Mouse (Mus musculus) liver, adult 2 months (tissue): ENCODE results near the gene Lhfpl5. TPM values are rescaled to one million over a fixed set of nuclear protein-coding genes. Genes with fewer than 3 reads are reported as not detected.

ENCODE experiments used
- DNase-seq: peaks from one replicate; pipeline ENCODE4 v3.0.0-alpha.2; 2011; ENCODE audit warnings: low read depth, low spot score; ENCODE audit errors: extremely low read depth
- H3K27ac ChIP-seq: fragments of 200-500 bp; replicated peaks from 2 replicates; pipeline ENCODE4 v1.5.1; 2012; ENCODE audit warnings: low read depth, mild to moderate bottlenecking, control low read depth, inconsistent platforms, low read length; ENCODE audit not compliant: insufficient read depth
- H3K27me3 ChIP-seq: fragments of 200-500 bp; 2 replicates; pipeline ENCODE4 v1.6.1; 2012; ENCODE audit warnings: mild to moderate bottlenecking, moderate library complexity, low read length, inconsistent platforms; ENCODE audit not compliant: control insufficient read depth, insufficient read depth
- H3K36me3 ChIP-seq: fragments of 200-500 bp; 2 replicates; pipeline ENCODE4 v1.6.1; 2012; ENCODE audit warnings: low read length, inconsistent platforms; ENCODE audit not compliant: control insufficient read depth, insufficient read depth
- H3K4me1 ChIP-seq: fragments of 200-500 bp; 2 replicates; pipeline ENCODE4 v1.6.1; 2011; ENCODE audit warnings: low read length; ENCODE audit not compliant: control insufficient read depth, insufficient read depth
- H3K4me3 ChIP-seq: fragments of 200-500 bp; 2 replicates; pipeline ENCODE4 v1.5.1; 2011; ENCODE audit warnings: low read depth, mild to moderate bottlenecking, control low read depth, low read length, moderate library complexity; ENCODE audit not compliant: insufficient read depth
- H3K79me2 ChIP-seq: fragments of 200-500 bp; 2 replicates; pipeline ENCODE4 v1.6.1; 2012; ENCODE audit warnings: inconsistent platforms, mild to moderate bottlenecking, low read length, moderate library complexity; ENCODE audit not compliant: control insufficient read depth, insufficient read depth
- H3K9ac ChIP-seq: fragments of 200-500 bp; 2 replicates; pipeline ENCODE4 v1.6.1; 2012; ENCODE audit warnings: low read depth, mild to moderate bottlenecking, control low read depth, inconsistent platforms, low read length
- CTCF ChIP-seq: fragments of 200-500 bp; IDR thresholded peaks from 2 replicates; pipeline ENCODE4 v1.5.1; 2011; ENCODE audit warnings: low read depth, low read length, control low read depth
- POLR2A ChIP-seq: fragments of 200-500 bp; IDR thresholded peaks from 2 replicates; pipeline ENCODE4 v1.6.1; 2011; ENCODE audit warnings: low read length, control low read depth; ENCODE audit not compliant: insufficient read depth; ENCODE audit errors: extremely low read depth
- WGBS: fragments of 180-500 bp; shearing (Covaris S2); methylation state at CpG from one replicate; pipeline ENCODE4 v1.1.7; 2018; 5-methylcytosine and 5-hydroxymethylcytosine counted together
- polyA plus RNA-seq: library from polyadenylated mRNA; depleted of rRNA; stranded (reverse); fragments of >200 nt; gene quantifications from 2 replicates; pipeline ENCODE4 v1.2.3, GENCODE M21; 2012
- total RNA-seq: library from RNA; depleted of rRNA; stranded (reverse); fragments of >200 nt; gene quantifications from 2 replicates; pipeline ENCODE4 v1.2.3, GENCODE M21; 2014

The Lhfpl5 gene
- total and polyA plus RNA-seq, 2 experiments: not detected

DNA sequence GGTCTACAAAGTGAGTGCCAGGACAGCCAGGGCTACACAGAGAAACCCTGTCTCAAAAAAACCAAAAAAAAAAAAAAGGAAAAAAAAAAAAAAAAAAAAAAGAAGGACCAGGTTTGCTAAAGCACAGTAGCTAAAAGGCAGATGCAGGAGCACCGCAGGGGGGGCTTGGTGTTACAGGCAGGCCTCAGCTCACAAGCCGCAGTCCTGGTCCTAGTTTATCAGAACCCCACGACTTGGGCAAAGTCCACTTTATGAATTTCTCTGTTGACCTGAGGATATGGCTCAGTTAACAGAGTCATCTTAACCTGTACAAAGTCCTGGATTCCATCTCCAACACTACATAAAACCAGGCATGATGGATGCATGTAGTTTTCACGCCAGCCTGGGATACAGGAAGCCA, 39.9 kb downstream of the Lhfpl5 start:
- TF ChIP-seq POLR2A: no peak
- no peak for TF ChIP-seq CTCF
- Histone ChIP-seq H3K4me1 (no peaks in the 10 kb centered on the region; the same call in 1 of the 2 replicates), H3K27ac (no peak overlapping the region), H3K36me3 (no peaks in the 10 kb centered on the region), H3K27me3 (no peaks in the 10 kb centered on the region), H3K4me3 (no peak overlapping the region), H3K79me2 (peaks cover 24% of the 10 kb centered on the region; the same call in 1 of the 2 replicates), H3K9ac (no peak overlapping the region)
- 91% methylated on average over 4 of the region's 4 CpGs for WGBS
- no peak for DNase-seq

DNA sequence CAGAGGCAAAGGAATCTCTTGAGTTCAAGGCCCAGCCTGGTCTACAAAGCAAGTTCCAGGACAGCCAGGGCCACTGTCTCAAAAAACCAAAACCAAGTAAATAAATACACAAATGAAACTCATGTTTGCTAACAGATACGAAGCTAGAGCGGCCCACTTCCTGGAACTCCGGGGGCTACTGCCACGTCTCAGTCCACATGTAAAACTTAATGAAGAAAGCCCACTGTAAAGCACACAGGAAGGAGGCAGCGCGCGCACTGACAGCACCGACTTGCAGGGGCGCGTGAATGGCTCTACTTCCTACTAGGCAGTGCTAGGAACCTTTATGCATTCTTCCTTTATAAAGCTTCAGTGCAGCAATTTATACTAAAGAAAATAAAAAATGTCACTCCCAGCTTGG, 42.2 kb downstream of the Lhfpl5 start:
- Histone ChIP-seq H3K36me3 (no peaks in the 10 kb centered on the region), H3K27me3 (no peaks in the 10 kb centered on the region), H3K4me1 (no peaks in the 10 kb centered on the region; the same call in 1 of the 2 replicates), H3K27ac (no peak overlapping the region), H3K79me2 (peaks cover 34% of the 10 kb centered on the region; the same call in 1 of the 2 replicates), H3K4me3 (no peak overlapping the region), H3K9ac (no peak overlapping the region)
- WGBS: 66% methylated on average over 10 of the region's 10 CpGs
- no peak for DNase-seq
- TF ChIP-seq CTCF (no peak), POLR2A (no peak)

DNA sequence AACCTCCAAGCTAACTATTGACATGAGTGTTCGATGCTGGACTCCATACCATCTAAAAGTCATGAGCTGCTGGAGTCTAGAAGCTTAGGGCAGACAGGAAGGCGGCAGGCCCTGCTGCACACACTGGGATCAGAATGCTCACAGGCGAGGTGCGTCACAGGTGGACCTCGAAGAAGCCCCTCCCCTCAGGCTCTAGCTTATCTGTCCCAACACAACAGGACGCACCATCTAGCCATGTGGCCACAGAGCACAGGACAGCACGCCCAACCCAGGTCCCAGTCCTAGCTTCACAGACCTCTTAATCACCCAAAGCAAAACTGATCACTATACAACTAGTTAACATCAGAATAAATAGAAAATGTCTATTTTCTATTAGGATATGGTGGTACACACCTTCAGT, 42.7 kb downstream of the Lhfpl5 start:
- no peak for DNase-seq
- H3K4me1 ChIP-seq: no peaks in the 10 kb centered on the region; the same call in 1 of the 2 replicates
- 83% methylated on average over 7 of the region's 7 CpGs for WGBS

DNA sequence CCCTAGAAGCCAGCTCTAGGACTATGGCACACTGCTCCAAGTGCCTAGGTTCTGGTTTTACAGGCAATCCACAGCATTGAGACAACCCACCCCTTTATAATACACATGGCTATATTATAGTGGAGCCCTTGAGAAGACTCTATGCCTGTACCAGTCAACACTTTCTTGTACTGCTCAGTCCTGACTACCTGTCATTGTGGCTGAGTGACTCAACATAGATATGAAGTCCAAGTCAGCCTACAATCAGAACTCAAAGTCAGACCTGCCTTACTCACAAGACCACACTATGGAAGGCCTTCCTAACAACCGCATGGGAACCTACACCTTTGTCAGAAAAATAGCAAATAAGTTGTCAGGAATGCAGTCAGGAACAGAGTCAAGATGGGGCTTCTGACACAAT, 43.3 kb downstream of the Lhfpl5 start:
- H3K9ac ChIP-seq: no peak overlapping the region
- WGBS: 100% methylated on average over 1 of the region's 1 CpGs
- TF ChIP-seq CTCF (no peak), POLR2A (no peak)
- DNase-seq: no peak
- peaks cover 34% of the 10 kb centered on the region; the same call in 1 of the 2 replicates for H3K79me2 ChIP-seq
- H3K4me3 ChIP-seq: no peak overlapping the region
- no peak overlapping the region for H3K27ac ChIP-seq
- H3K36me3 ChIP-seq: no peaks in the 10 kb centered on the region
- H3K4me1 ChIP-seq: no peaks in the 10 kb centered on the region; the same call in 1 of the 2 replicates
- H3K27me3 ChIP-seq: no peaks in the 10 kb centered on the region

More for the DNA sequence above, 42.7 kb downstream of the Lhfpl5 start:
- TF ChIP-seq POLR2A: no peak
- no peak for TF ChIP-seq CTCF
- Histone ChIP-seq H3K4me3 (no peak overlapping the region), H3K36me3 (no peaks in the 10 kb centered on the region), H3K9ac (no peak overlapping the region), H3K27ac (no peak overlapping the region), H3K27me3 (no peaks in the 10 kb centered on the region), H3K79me2 (peaks cover 34% of the 10 kb centered on the region; the same call in 1 of the 2 replicates)

DNA sequence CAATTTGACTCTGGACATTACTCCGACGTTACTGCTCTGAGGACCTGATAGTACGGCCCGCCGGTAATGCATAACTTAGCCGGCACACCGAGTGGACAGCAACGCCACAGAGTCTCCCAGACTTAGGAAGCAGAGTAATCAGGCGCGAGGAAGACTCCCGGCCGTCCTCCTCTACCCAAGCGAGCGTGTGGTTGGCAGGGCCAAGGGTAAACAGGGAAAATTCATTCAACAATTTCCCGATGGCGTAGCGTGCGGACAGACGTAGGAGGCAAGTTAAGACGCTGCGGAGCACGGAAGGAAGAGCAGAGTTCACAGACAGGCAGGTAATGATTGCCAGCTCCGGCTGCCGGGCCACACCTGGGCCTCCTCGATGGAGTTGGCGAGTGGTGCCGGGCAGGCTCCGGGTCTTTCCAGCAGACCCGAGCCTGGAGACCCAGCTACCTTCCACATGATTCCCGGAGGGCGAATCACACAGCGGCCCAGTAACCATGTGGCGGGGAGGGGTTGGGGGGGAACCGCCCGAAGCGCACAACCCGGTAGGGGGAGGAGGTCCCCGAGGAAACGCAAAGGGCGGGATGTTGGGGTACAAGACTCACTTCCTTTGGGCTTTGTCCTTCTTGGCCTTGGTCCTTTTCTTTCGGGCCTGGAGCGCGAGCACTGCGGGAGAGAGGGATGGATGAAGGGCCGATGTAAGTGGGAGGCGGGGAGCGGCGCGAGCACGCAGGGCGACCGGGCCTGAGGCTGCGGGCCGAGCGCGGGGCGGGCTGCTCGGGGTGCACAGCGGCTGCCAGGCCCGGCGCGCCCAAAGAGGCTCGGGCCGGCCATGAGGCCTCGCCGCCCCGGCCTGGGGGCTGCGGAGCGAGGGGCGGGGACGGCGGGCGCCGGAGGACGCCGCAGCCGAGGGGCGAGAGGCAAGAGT, 46.2 kb downstream of the Lhfpl5 start:
- Histone ChIP-seq H3K79me2 (peaks cover 24% of the 10 kb centered on the region; the same call in 1 of the 2 replicates), H3K9ac (peak overlapping the region; percentile 91), H3K36me3 (no peaks in the 10 kb centered on the region), H3K4me3 (peak overlapping the region; percentile 93), H3K4me1 (no peaks in the 10 kb centered on the region; the same call in 1 of the 2 replicates), H3K27me3 (no peaks in the 10 kb centered on the region), H3K27ac (peak overlapping the region; percentile 42)
- TF ChIP-seq POLR2A (no peak), CTCF (no peak)
- DNase-seq: peak; percentile 52
- WGBS: 1% methylated on average over 75 of the region's 78 CpGs

DNA sequence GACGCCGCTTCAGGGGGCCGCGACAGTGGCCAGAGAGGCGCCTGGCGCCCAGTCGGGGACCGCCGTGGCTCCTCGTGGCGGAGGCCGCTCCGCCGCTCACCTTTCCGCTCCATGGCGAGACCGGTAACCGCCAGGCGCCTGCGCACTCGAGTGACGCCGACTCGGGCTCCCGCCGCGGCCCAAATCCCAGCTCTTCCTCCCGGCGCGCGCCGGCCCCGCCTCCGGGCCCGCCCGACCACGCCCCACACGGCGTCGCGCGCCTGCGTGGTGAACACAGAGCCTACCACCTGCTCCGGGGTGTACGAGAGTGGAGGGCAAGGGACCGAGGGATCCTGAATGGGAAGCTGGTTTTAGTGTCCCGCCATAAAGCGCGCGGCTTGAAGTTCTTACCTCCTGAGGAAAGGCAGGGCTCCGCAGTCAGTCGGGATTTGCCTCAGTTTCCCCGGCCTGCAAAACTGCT, 46.9 kb downstream of the Lhfpl5 start, which contains the start of gene Srpk1:
Srpk1 (minus strand) TSS at position 410 of the 460 bp plus-strand sequence.
- H3K27me3 ChIP-seq: no peaks in the 10 kb centered on the region
- TF ChIP-seq POLR2A (peak; percentile 53; the same call in 1 of the 2 replicates), CTCF (no peak)
- H3K79me2 ChIP-seq: peaks cover 22% of the 10 kb centered on the region; the same call in 1 of the 2 replicates
- WGBS: under 1% methylated on average over 53 of the region's 53 CpGs
- H3K4me1 ChIP-seq: no peaks in the 10 kb centered on the region; the same call in 1 of the 2 replicates
- peak; percentile 61 for DNase-seq
- H3K9ac ChIP-seq: peak within 1 kb of the TSS; percentile 91
- H3K4me3 ChIP-seq: peak within 1 kb of the TSS; percentile 93
- peak within 1 kb of the TSS; percentile 42 for H3K27ac ChIP-seq
- H3K36me3 ChIP-seq: no peaks in the 10 kb centered on the region
